Mouse (Mus musculus) embryo, embryonic 9.5 days (tissue): ENCODE results near the gene Nsmf.

Experiments used
- DNase-seq: peaks from one replicate; pipeline ENCODE4 v3.0.0-alpha.2; 2017; ENCODE audit errors: extremely low spot score

The Nsmf gene

DNA sequence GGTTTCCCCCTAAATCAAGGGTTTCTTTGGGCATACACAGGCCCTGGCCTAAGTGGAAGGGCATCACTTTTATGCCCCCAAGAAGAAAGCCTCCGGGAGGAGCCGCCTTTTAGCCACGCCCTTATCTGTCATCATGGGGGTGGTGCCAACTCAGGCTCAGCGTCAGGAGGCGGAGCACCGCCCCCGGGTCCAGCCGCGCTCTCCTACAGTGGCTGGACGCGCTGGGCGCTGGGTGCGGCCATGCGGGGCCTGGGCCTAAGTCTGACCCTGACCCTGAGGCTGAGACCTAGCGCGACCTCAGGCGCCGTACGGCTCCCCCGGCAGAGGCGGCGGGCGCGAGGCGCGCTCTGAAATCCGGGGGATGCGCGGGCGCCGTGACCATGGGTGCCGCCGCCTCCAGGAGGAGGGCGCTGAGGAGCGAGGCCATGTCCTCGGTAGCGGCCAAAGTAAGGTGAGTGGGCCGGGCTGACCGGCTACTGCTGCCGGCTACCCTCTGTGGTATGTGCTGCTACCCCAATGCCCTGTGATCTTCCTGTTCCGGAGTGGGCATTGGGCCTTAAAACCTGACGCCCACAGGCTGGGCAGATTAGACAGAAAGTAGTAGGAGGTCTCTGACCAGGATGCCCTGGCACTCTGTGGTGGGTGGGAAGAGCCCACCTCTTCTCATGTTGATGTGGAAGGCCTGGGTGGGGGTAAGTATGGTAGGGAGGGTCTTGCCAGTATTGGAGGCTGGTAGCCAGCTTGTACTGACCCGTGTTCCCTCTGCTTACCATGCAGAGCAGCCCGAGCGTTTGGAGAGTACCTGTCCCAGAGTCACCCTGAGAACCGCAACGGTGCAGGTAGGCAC, at the start of gene Nsmf:
Gene Nsmf (plus strand): TSS at position 135 of the 847 bp plus-strand sequence.
- peak; percentile 88 for DNase-seq

DNA sequence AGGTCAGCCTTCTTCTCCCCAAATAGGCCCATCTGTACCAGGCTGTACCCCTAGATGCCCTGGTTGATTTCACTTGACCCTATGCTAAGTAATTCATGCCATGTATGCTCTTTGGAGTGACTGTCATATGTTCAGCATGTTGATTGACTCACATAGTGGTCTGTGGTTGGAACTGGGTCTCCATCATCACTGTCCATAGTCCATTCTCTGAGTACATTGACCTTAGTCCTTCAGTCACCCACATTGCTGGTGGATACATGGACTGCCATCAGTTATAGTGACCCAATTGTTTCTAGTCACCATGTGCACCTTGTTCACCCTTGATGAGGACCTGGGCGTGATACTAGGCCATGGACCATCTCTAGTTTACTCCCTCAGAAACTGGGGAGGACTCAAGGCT, 47.4 kb upstream of the Nsmf start:
- DNase-seq = no peak

DNA sequence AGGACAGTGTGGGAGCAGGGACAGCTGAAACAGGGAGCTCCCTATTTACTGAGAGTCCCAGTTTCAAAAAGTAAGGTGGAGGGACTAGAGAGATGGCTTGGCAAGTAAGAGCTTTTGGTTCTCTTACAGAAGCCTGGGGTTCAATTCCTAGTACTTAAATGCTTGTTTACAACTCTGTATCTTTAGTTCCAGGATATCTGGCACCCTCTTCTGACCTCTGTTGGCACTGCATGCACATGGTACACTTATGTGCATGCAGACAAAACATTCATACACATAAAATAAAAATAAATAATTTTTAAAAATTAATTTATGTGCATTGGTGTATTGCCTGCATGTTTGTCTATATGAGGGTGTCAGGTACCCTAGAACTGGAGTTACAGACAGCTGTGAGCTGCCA, 45.9 kb upstream of the Nsmf start:
- no peak for DNase-seq

DNA sequence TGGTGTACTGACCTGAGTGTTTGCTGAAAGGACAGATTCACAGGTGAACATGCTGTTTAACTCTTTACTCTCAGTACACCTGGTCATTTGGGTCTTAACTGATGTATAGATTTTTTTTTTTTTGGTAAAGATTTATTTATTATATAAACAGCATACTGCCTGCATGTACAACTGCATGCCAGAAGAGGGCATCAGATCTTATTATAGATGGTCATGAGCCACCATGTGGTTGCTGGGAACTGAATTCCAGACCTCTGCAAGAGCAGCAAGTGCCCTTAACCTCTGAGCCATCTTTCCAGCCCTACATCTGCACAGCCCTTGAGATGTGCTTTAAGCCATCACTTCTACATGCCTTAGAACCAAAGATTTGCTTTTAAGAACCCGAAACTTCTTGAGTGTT, 31.5 kb upstream of the Nsmf start:
- no peak for DNase-seq

DNA sequence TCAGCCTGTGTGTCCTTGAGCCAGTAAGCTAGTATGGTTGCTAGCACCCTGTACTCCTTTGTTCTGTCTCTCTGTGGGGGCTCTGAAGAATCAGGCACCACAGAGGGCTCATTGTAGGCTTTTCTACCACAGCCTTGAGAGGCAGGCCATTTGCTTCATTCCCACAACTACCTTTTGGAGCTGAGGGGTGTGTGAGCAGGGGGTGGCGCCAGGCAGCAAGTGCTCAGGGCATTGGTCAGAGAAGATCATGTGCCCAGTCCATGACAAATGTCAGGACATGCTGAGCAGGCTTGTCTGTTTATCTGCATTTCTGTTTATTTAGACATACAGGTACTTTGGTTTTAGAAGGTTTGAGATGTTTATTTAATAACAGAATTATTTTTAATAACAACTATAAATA, 29.0 kb upstream of the Nsmf start:
- DNase-seq = no peak

DNA sequence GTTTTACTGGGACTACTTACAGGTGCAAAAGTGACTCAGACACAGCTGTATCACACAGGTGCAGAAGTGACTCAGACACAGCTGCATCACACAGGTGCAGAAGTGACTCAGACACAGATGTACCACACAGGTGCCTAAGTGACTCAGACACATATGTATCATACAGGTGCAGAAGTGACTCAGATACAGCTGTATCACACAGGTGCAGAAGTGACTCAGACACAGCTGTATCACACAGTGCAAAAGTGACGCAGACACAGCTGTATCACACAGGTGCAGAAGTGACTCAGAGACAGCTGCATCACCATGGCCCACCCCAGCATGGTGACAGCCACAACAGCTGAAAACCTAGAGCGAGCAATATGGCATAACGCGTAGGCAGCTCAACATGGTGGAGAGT, 19.2 kb upstream of the Nsmf start:
- no peak for DNase-seq

DNA sequence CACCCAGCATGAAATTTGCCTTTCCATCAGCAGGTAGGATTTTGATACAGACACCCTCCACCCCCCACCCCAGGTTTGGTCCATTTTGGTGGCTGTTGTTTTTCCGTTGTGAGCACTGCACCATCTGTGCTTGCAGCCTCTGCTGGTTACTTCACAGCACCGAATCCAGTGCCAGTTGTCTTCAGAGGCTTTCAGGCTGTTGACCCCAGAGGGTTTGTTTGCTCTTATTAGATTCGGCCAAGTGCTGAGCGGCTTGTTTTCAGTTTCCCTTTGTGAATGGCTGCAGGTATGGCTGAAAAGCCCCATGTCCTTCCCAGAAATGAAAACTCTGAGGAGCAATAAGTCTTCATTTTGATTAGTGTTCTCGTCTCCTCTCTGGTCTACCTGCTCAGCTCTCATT, 14.1 kb upstream of the Nsmf start:
- DNase-seq = no peak

DNA sequence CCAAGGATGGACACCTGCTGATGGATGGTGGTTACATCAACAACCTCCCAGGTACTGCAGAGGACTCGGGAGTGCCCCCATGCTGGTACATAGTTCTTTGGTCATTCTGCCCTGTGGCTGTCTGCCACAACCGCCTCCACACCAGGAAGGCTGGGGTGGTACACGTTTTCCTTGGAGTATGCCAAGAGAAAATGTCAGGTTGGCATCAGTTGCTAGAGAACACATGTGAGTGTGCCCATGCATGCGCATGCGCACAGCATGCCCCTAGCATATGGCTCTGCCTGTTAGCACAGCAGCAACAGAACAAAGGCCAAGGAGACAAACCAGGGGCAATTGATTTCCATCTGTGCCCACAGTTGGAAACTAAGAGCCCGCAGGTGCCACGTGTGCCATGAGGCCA, 3.2 kb upstream of the Nsmf start:
- DNase-seq = no peak

DNA sequence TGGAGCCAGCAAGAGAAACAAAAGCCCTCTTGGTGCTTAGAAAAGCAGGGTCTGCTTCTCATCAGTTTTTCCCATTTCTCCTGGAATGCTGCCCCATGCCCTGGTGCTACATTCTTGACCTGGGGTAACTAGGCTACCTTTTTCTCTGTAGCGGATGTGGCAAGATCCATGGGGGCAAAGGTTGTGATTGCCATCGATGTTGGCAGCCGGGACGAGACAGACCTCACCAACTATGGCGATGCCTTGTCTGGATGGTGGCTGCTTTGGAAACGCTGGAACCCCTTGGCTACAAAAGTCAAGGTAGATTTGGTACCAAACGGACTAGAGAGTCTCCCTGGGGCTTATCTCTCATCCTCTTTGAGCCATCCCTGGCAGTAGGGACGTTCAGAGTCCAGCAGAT, 2.7 kb upstream of the Nsmf start:
- no peak for DNase-seq

DNA sequence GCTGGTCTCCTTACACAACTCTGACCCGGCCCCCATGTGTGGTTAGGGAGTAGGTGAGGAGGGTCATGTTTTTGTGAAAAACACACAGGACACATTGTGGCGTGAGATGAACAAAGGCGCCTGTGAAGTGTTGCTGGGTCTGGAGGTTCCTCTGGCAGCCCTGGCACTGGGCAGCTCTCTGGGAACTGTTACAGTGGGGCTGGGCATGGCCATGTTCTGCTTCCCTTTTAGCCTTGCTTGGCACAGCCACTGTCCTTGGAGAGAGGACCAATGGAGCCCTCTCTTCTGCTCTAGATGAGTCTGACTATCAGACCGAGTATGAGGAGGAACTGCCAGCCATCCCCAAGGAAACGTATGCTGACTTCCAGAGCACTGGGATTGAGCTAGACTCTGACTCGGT, 1.1 kb upstream of the Nsmf start:
- no peak for DNase-seq

DNA sequence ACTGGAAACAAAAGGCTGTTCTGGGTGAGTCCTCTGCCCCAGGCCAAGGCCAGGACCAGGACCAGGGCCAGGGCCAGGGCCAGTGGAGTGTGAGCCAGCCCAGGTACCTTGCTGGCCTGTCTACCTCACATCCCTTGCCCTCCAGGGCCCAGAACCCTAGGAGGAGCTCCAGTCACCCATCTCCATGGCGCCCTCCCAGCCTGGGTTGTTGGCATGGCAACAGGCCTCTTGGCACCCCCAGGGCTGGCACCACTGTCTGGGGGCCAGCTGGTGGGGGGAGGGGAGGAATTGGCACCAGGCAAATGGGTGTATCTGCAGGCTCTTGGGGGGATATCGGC, 882 bp downstream of the Nsmf start:
- no peak for DNase-seq

DNA sequence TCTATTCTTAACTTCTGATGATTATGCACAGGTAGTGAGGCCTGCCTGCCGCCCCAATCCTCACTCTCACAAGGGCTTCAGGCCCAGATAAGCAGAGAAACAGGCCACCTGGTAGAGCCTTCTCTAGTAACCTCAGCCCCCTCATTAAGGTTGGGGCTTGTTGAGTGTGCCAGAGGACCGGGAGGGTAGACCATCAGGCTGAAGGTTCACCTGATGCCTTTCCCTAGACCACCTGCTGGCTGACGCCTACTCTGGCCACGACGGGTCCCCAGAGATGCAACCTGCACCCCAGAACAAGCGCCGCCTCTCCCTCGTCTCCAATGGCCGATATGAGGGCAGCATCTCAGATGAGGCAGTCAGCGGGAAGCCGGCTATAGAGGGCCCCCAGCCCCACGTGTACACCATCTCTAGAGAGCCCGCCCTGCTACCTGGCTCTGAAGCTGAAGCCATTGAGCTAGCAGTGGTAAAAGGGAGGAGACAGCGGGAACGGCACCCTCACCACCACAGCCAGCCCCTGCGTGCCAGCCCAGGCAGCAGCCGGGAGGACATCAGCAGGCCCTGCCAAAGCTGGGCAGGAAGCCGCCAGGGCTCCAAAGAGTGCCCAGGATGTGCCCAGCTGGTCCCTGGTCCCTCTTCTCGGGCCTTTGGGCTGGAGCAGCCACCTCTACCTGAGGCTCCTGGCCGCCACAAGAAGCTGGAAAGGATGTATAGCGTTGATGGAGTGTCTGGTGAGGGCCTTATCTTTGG, 1.4 kb downstream of the Nsmf start:
- DNase-seq = no peak

DNA sequence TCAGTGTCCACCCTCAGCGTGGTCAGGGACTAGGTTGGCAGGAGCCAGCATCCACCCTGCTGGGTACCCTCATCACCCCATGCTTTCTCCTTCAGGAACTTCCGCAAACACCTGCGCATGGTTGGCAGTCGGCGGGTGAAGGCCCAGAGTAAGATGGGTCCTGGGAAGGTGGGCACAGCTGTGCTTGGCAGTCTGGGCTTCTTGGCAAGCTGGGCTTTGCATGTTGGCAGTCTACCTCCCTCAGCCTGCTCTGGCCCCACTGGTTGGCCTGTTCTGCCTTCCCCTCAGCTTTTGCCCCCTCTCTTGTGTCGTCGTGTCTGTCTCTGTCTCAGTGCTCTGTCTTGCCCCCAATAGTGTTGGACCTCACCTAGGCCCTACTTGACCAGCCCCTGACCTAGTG, 4.8 kb downstream of the Nsmf start:
- no peak for DNase-seq

DNA sequence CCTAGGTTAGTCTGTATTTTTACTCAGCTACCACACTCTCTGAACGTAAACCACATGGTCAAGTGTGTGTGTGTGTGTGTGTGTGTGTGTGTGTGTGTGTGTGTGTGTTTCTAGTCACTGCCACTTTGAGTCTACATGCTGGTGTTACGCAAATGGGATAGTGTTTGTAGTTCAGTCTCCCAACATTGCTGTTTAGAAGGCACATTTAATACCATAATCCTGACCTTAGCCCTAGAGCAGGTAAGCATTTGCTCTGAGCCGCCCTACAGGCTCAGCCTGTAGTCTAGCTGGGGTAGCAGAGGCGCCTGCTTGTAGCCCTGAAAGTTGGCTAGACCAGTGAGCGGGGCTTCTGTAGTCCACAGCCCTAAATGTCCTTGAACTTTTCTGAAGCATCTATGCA, 9.4 kb downstream of the Nsmf start:
- DNase-seq = no peak

DNA sequence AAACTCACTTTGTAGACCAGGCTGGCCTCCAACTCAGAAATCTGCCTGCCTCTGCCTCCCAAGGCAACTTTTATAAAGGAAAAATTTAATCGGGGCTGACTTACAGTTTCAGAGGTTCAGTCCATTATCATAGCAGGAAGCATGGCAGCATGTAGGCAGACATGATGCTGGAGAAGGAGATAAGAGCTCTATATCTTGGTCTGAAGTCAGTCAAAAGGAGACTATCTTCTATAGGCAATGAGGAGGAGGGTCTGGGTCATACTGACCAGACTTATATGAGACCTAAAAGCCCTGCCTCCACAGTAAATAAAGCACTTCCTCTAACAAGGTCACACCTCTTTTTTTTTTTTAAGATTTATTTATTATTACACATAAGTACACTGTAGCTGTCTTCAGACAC, 10.1 kb downstream of the Nsmf start:
- DNase-seq = no peak

DNA sequence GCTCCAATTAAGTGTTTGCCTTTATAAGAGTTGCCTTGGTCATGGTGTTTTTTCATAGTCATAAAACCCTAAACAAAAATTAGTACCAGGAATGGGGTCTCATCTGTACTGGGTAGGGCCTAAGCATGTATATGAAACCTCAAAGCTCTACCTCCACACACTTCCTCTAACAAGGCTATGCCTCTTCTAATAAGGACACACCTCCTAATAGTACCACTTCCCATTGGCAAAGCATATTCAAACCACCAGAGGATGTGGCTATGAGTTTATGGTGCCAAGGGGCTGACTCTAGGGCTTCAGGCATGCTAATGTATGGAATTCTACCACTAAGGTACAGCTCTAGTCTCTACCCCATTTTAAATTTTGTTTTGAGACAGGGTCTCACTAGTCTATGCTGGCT, 11.4 kb downstream of the Nsmf start:
- DNase-seq = no peak

DNA sequence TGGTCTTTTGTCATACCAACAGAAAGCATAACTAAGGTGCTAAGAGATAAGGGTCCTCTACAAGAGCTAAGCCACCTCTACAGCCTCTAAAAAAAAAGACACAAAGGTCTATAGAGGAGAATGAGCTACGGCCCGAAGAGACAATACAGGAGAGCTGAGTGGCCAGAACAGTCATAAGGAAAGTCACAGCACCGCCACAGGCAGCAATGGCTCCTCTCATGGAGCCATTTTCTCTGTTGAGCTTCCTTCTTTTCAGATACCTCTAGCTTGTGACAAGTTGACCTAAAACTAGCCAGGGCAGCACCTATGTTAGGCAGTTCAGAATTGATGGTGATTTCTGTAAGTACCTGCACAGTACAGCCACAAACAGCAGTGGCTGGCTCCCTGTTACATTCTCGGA, 12.4 kb downstream of the Nsmf start:
- no peak for DNase-seq

DNA sequence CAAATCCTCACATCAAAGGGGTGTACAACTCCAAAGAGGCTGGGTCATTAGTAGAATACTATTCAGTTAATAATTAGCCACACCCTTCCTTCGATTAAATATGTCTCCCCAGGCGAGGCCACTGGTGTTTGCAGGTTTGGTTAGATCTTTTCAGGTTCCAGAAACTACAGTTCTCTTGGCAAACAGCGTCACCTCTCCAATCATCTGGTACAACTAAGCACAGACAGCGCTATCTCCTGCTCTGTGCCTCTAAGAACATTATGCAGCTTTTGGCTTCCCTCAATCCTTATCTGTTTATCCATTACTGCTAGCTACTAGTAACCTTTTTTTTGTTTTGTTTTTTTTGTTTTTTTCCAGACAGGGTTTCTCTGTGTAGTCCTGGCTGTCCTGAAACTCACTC, 15.4 kb downstream of the Nsmf start:
- DNase-seq = no peak

DNA sequence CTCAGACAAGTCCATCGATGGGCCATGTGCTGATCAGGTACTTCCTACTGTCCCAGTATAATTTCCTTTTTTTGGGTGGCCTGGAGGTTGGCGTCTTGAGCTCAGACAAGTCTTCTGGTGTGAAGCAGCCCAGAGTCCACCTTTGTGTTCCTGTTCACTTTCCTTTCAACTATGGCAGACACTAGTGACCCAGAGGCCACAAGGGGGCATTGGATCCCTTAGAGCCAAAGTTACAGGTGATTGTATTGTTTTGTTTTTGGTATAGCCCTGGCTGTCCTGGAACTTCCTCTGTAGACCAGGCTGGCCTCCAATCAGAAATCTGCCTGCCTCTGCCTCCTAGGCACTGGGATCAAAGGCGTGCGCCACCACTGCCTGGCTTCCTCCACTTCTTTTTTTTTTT, 18.2 kb downstream of the Nsmf start:
- no peak for DNase-seq

DNA sequence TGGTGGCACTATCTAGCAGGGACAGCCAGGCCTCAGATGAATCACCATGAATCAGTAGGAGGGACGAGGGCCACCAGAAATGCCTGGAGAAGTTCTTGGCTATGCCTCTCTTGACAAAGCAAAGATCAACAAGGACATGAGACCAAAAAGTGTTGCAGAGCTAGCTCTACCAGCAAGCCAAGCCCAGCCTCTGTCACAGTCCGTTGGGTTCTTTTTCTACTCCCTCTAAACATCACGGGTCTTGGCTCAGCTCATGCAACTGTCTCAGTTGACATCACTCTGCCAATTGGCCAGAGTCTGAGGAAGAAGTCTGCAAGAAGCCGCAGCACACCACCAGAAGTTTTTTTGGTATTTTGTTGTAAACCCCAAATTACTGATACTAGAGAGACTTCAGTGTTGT, 21.4 kb downstream of the Nsmf start:
- DNase-seq = no peak

DNA sequence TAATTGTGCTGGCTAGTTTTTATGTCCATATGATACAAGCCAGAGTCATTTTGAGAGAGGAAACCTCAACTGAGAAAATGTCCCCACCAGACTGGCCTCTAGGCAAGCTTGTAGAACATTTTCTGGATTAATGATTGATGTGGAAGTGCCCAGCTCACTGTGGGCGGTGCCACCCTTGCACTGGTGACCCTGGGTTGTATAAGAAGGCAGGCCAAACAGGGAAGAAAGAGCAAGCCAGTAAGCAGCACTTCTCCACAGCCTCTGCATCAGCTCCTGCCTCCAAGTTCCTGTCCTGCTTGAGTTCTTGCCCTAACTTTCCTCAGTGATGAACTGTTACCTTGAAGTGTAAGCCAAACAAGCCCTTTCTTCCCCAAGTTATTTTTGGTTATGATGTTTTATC, 24.8 kb downstream of the Nsmf start:
- DNase-seq = no peak

DNA sequence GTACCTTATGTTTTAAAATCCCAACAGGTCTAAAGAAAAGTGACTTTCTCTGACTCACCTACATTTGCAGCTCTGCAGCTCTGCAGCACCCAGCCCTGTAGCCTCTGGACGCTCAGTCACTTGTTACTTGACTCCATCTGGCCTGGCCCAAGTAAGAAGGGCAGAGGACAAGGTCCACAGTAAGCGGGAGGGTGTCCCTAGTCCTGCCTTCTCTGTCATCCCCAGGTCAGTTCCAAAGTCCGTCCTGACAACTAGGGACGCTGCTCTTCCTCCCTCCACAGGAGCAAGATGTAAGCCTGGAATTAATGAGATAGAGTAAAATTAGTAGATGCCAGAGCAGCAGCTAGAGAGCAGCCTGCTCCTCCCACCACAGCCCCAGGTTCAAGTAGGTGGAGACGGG, 25.9 kb downstream of the Nsmf start, which contains the start of gene Entpd8:
Gene Entpd8 (plus strand): TSS at position 229 of the 400 bp plus-strand sequence.
- DNase-seq = no peak

DNA sequence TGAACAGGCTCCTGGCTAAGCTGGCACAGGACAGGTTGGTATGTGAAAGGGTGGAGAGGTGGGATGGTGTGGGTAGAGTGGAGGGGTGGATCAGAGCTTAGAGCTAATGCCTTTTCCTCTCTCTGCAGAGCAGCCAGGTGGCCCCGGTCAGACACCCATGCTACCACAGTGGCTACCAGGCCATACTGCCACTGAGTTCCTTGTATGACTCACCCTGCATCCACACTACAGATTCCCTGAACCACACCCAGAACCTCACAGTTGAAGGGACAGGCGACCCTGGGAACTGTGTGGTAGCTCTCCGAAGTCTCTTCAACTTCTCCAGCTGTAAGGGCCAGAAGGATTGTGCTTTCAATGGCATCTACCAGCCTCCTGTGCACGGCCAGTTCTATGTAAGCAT, 29.5 kb downstream of the Nsmf start:
- DNase-seq = no peak

DNA sequence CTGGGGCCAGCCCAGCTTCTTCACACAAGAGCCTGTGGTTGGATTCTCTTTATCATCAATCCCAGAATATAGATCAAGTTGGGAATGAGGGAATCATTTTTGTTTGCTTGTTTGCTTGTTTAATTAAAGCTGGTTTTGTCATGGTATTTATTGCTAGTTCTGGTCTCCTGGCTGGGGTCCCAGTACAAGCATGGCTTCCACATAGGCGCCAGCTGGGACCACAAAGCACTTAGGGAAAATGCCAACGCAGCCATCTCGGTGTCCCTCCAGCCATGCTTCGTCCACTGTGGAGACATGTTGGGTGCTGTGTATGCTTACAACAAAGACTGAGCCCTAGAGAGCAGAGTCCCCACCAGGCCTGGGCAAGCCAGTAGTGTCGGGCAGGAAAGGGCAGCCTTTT, 31.4 kb downstream of the Nsmf start:
- DNase-seq = no peak
